Mouse (Mus musculus) mouse embryonic stem cell (cell line): ENCODE measurements around the gene Them7.

Source experiments
- in situ Hi-C, 2 experiments: fragments of 300-500 bp; cut with MboI; formaldehyde crosslinking; loops; 1 replicate in 1 of 2; 3 replicates in 1 of 2; pipeline ENCODE4 v1.14.3; 2019 to 2020; ENCODE audit warnings: low sequenced_read_pairs in 2 of 2, low pct_unique_long_range_greater_than_20kb in 1 of 2, mixed read lengths in 1 of 2; ENCODE audit not compliant: unreplicated experiment in 1 of 2

The Them7 gene

DNA sequence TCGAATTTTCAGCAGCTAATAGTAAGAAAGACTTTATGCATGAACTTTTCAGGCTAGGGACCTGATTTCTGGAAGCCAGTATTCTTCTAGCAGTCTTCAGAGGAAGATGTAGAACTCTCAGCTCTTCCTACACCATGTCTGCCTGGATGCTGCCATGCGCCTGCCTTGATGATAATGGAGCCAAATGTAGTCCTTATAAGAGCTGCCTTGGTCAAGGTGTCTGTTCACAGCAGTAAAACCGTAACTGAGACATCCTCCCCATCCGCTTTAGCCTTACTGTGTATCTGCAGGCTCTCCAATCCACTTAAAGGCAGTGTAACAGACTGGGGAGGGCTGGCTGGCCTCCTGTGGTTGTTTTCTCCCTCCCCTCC lies 167.3 kb downstream of the Them7 start:
- in situ Hi-C loops, result no loop called here

DNA sequence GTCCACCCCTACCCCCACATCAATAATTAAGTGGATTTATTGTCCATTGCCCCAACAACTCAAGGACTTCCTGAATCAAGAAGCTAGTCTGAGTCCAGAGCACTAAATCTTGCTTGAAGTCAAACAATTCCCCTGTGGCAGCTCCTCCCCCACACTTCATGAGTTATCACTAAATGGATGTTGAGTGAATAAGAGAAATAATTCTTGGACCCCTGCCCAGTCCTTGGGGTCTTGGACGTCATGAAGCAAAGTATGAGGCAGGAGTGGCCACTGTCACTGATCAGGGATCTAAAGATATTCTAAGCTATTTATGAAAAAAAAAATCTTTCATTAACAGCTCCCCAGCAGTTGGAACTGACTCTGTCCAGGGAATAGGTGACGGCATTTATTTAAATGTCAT lies 168.4 kb downstream of the Them7 start:
- in situ Hi-C loops, result no loop called here

DNA sequence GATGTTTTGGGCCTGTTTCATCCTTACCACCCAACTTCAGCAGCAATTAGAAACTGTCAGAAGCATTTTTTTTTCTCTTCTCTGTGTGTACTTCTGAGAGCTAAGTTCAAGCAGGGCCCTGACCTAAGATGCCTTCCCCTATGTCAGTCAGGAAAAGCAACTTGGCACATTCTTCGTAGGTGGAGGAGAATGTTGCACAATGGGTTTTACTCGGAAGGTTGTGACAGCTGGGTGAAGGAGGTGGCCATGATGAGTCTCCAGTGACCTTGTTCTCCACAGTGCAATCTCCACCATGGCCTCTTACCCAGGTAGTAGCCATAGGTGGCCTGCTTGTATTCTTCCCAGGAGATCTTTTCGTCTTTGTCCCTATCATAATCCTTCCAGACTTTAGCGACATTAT lies 170.3 kb downstream of the Them7 start:
- in situ Hi-C loops, result no loop called here

DNA sequence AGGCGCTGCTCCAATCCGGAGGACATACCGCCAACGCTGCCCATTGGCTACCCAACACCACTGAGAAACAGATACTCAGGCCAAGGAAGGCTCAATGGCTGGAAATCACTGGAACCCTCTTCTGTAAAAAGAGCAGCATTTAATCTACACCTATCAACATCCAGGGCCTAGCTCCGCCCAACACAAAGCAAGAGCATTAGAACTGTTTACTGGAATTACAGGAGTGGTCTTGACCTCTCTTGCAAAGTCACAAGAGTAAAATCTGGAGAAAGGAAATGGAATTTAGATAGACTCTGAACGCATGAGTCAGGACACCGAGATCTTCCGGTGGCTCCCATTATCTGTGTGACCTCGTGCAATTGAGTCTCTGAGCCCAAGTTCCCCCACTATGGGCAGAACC lies 171.9 kb downstream of the Them7 start:
- in situ Hi-C loops, result no loop called here

DNA sequence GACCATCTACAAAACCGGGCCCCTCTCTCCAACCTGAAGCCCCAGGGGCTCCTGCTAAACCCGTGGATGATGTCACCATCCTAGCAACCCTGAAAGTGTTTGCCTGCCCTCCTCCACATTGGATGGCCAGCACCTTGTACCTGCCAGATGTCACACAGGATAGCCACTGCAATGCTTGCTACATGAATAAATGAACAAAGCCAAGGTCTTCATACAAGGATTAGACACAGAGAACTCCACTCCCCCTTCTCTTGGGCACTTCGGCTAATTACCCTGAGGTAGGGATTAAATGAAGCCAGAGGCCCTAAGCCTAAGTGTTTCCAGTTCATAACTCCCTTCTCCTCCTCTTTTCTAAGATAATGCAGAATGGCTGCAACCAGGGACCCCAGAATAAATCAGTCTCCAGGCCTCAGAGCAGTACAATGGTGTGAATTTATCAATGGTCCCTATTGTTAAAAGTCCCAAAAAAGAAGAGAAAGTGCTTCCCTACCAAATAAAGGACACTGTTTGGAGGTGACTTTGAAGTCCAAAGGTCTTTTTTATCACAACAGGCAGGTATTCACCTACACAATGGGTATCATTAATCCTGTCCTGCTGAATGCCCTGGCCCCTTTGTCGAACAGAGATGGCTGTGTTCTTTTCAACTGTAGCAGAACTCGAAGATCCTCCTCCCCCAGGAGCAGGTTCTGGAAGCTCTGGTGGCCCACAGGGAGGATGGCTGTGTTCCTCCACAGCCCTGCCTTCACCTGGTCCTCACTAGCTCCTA lies 173.5 kb downstream of the Them7 start:
- in situ Hi-C loops, result no loop called here

DNA sequence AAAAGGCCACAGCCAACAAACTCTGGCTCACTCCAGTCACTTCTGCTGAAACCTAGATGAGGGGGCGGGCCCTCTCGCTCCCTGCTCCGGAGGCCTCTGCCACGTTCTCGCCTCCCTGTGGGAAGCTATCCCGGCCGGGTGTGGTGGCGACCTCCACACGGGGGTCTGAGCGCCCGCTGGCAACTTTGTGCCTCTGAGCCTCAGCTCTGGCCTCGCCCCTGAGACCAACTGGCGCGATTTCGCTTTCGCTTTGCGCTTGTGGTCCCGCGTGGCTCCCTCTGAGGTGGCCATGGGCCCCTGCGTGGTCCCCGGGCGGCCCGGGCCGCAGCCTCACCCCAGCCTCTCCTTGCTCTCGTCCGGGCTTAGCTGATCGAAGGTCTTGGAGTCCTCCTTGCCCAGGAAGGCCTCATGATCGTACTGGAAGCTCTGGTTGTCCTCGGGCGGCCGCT lies 174.5 kb downstream of the Them7 start:
- in situ Hi-C loops, result no loop called here

DNA sequence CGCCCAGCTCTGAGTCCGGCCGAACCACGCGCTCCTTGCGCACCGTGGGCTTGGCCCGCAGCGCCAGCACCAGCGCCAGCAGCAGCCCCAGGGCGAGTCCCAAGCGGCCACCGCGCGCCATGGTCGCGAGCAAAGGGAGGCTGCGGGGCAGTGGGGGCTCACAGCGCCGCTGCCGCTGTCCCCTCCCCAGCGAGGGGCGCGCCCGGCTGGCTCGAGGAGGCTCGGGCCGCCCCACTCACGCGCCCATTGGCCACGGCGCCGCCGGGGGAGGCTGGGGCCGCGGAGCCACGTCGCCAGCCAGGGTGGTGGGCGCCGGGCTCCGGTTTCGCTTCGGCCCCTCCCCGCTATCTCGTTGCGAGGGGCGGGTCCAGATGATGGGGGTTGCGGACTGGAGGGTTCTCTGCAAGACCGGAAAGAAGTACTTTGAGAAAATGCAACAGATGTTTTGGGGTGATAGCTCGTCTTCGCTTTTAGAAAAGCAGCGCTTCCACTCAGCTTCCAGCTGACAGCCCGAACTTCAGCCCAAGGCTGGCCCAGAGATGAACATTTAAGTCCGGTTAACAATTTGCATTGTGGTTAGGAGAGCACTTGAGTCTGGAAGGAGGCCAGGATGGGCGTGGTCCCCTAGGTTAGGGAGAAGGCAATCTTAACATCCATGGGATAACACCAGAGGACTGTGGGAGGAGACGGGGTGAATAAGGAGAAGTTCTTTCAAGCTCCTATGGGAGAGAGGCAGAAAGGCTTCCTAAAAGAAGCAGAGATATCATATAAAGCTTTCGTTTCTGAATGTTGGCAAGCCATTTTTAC lies 175.2 kb downstream of the Them7 start, which contains the start of gene Rcn1:
TSS of gene Rcn1 (minus strand) at position 235 of the 807 bp plus-strand sequence.
- in situ Hi-C loops, result no loop called here

DNA sequence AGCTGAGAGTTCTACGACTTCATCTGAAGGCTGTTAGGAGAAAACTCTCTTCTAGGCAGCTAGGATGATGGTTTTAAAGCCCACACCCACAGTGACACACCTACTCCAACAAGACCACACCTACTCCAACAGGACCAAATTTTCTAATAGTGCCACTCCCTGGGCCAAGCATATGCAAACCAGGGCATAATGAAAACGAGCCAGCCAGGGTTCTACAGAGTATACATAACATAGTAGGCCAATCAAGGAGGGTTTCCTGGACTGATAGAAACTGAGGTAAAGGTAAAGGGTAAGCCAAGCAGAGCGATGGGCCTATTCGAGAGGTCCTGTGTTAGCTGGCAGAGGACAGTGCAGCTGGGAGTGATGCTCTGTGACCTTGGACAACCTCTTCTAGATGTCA lies 176.4 kb downstream of the Them7 start:
- in situ Hi-C loops, result no loop called here

DNA sequence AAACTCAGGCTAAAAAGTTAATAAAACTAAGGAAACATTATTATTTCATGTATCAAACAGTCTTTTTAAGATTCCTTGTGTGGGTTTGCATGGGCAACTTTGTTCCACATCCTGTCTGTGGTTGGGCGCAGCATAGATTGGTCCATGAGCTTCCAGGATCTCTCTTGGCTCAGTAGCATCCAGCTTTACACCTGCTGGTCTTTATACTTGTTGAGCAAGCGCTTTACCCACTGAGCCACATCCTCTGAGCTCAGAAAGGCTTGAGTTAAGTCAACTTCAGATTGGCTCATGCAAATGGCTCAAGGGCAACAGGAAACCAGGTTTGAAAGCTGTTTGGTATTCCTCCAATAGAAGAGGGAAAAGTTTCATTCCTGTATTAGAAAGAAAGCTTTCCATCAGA lies 178.1 kb downstream of the Them7 start:
- in situ Hi-C loops, result no loop called here

DNA sequence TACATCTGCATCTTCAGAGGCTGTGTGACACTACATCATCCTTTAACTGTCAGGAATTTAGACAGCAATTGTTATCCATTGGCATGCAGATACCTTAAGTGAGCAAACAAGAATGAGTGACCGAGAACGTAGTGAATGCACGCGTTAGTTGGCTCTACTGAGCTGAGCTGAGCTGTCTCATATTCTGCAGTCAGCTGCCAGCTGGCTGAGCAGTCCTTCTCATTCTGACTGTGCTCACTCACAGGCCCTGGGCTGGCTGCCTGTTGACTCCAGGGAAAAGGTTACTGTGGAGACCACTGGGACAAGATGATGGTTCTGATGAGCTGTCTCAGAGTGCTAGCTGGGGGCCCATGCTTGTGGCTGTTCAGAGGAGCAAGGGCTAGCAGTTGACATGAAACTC lies 184.4 kb downstream of the Them7 start:
- in situ Hi-C loops, result no loop called here

DNA sequence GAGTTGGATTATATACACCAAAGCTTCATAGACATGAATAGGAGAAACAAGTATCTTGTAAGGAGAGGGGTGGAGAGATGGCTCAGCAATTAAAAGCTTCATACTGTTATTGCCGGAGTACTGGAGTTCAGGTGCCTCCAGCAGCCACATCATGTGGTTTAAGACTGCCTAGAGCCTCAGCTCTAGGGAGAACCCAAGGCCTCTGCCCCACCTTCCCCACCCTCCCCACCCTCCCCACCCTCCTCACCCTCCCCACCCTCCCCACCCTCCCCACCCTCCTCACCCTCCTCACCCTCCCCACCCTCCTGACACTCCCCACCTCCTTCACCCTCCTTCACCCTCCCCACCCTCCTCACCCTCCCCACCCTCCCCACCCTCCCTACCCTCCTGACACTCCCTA lies 185.1 kb downstream of the Them7 start:
- in situ Hi-C loops, result no loop called here

DNA sequence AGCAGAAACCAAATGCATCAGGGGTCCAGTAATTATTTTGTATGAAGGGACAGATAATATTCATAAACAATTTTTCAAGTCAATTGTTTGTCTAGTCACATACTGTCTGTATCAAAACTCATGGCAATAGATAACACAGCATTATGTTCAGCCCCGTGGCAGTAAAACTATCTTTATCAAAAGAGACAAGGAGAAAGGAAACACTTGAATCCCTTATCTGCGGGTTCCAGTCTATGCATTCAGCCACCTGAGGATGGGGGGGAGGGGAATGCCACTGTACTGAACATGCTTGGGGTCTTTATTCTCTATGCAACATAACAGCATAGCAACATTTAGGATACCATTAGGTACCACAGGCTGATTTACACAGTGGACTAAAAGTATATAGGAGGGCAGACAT lies 190.2 kb downstream of the Them7 start:
- in situ Hi-C loops, result no loop called here

DNA sequence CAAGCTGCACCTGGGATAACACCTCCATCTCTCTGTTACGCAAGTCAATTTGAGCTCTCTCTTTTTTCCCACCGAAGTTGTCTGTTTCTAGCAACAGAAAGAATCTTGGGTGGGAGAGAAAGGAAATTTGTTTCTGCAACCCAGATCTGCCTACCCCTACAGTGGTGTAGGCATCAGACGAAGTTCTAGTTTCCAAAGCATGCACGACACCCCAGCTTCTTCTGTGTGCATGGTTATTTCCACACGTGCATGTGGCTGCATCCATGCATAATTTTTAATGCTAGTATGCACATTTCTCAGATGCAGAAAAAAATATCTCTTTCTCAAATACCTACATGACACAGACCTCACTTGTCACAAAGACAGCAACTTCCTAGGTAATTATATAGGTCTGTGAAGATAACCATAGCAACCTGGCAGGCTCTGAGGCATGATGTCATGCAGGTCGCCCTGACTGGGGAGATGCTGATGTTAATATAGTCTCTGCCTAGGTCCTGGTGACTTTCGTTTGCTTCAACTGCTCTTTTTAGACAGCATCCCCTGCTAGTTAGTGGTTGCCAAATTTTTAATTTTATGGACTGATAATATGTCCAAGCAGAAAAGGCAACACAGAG lies 192.0 kb downstream of the Them7 start:
- in situ Hi-C loops, result no loop called here

DNA sequence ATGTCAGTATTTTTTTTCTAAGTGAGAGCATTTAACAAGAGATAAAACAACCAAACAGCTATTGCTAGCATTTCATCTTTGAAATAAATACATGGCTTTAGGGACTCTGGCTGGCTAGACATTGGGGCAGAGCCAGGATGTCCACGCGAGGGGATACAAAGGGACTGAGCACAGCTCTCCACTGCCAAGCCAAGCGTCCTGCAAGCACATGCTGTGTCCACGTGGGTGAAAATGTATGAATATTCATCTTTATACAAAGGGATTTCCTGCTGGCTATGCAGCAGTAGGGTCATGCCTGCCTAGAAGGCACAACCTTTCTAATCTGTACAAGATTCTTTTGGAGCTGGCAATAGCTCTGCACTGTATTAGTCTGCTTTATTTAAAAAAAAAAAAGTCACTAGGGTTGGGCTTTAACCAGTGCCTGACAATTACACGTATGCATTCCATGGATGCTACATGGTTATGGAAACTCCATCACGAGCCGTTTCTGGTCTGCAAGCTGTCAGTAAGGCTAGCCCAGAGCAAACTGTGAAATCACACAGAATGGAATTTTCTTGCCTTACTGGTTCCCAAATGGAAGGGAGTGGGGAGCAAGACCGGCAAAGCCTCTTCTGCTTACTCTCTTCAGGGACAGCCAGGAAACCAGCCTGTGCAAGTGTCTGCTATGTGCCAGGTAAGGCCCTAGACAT lies 192.7 kb downstream of the Them7 start:
- in situ Hi-C loops, result no loop called here

DNA sequence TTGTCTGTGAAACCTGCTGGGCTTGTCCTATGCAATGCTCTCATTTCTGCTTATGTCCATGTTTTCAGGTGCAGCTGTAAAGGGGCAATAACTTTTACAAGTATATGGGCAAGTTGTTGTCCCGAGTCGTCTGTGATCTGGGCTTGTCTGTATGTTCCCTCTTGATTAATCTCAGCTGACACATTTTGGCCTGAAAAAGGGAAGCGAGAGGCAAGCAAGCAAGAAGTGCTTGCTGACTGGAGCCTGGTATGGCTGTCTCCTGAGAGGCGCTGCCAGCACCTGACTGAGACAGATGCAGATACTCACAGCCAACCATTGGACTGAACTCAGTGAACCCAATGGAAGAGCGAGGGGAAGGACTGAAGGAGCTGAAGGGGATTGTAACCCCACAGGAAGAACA lies 193.5 kb downstream of the Them7 start:
- in situ Hi-C loops, result no loop called here

DNA sequence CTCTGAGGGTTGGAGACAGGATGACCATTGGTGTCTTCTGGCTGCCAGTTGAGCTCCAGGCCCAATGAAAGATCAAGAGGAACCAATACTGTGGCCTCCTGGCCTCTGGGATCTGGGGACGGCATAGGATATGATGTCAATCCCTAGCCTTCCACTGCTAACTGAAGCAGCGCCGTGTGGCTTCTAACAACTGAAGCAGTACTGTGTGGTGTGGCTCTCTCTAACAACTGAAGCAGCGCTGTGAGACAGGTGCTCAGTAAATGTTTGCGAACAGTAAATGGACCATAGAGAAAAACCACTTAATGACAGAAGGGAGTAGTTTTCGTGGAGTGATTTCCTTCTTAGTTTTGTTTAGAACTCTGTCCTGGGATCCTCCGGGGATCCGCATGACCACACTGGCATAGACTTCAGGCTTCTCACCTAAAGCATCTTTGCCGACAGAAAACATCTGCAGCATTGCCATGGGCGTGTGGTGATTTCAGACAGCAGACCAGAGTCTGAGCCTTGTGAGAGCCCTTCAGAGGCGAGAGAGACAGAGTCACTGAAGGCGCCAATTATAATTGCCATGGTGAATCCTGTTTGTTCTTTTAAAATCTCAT lies 194.6 kb downstream of the Them7 start:
- in situ Hi-C loops, result no loop called here

DNA sequence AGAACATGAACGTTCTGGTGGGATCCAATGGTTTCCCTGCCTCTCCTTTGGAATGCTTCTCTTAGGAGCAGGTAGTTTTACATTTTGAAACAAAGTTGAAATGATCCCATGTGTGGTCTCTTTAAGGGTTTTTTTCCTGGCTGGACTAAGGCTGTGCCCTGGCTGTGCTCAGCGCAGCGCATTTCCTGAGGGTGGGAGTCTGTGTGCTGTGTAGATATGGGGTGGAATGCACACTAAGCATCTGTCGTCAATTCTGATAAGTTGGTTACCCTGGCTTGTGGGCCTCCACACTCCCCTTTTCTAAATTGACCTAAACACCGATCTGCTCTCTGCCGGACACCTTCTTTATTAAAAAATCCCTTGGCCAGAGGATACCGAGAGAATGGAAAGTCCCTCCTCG lies 203.3 kb downstream of the Them7 start:
- in situ Hi-C loops, result no loop called here

DNA sequence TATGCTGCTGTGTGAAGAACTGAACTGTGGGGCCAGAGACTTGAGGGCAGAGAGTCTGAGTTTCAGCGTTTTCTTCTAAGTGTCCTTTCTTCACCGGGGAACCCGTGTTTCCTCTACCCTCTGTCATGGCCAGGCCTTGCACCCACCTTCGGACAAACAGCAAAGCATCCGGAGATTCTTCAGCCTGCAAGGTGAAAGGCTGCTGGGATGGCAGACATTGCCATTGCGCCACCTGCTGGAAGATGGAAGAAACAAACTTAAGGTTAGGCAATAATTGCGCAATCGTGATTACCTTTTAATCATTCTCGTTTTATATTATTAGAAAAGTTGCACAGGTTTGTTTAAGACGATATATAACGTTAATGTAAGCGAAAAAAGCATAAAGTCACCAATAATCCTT lies 203.9 kb downstream of the Them7 start:
- in situ Hi-C loops, result no loop called here

DNA sequence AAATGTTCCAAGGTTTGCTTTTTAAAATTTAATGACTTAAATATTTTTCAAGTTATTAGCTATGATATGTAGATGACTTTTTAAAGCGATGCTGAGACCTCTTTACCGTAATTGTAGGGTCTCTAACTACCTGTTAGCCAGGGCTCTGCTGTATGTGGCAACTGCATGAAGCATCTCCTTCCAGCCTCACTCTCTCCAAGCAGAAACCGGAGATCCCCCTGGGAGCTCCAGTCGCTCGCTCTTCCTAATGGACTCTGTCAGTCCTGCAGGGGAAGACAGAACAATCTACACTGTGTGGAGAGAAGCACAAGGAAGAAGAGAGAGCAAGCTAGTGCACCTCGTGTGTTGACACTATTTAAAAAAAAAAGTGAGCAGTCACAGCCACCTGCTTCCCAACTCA lies 204.3 kb downstream of the Them7 start:
- in situ Hi-C loops, result no loop called here
